Mouse (Mus musculus): Measurements from ENCODE around the gene Nek8. TPM values are rescaled to one million over a fixed set of nuclear protein-coding genes. Genes with fewer than 3 reads are reported as not detected.

The Nek8 gene
- polyA plus RNA-seq, 1 experiment from 2014 or later, result 9.4 TPM

GRCm38 (mm10) chr11:78181830-78182357, 5.4 kb upstream of the Nek8 start:
- peak overlapping the region; percentile 83 for H3K9ac ChIP-seq
- H3K27ac ChIP-seq, result no peak overlapping the region
- no peak for ATAC-seq (ENCODE audit: low FRiP score)
- no peaks in the 10 kb centered on the region for H3K27me3 ChIP-seq
- H3K36me3 ChIP-seq (replicated peaks), result peaks cover 30% of the 10 kb centered on the region
- H3K4me2 ChIP-seq, result peak overlapping the region; percentile 75
- peaks cover 61% of the 10 kb centered on the region for H3K4me1 ChIP-seq
- H3K4me3 ChIP-seq (replicated peaks), result peak overlapping the region; percentile 75
- no peaks in the 10 kb centered on the region for H3K9me3 ChIP-seq
- WGBS, result 53% methylated on average over 2 of the region's 2 CpGs

- Histone ChIP-seq H3K27me3 (no peaks in the 10 kb centered on the region), H3K36me3 (replicated peaks) (peaks cover 30% of the 10 kb centered on the region), H3K4me2 (peak overlapping the region; percentile 80; the same call in 1 of the 2 replicates), H3K9me3 (no peaks in the 10 kb centered on the region), H3K9ac (no peak overlapping the region), H3K27ac (no peak overlapping the region), H3K4me3 (replicated peaks) (no peak overlapping the region), H3K4me1 (peaks cover 68% of the 10 kb centered on the region)
- ATAC-seq (ENCODE audit: low FRiP score), result no peak
- 83% methylated on average over 6 of the region's 6 CpGs for WGBS
Measured at GRCm38 (mm10) chr11:78180081-78180761, 3.7 kb upstream of the Nek8 start.

- 39% methylated on average over 8 of the region's 8 CpGs for WGBS
- H3K4me1 ChIP-seq, result peaks cover 68% of the 10 kb centered on the region
- peak overlapping the region; percentile 64 for H3K4me3 ChIP-seq (replicated peaks)
- no peaks in the 10 kb centered on the region for H3K27me3 ChIP-seq
- peak overlapping the region; percentile 73; the same call in 1 of the 2 replicates for H3K9ac ChIP-seq
- no peaks in the 10 kb centered on the region for H3K9me3 ChIP-seq
- peaks cover 30% of the 10 kb centered on the region for H3K36me3 ChIP-seq (replicated peaks)
- peak overlapping the region; percentile 91 for H3K27ac ChIP-seq
- H3K4me2 ChIP-seq, result peak overlapping the region; percentile 80
- ATAC-seq (ENCODE audit: low FRiP score), result no peak
Measured at GRCm38 (mm10) chr11:78179438-78179999, 3.0 kb upstream of the Nek8 start.

- H3K9me3 ChIP-seq, result no peaks in the 10 kb centered on the region
- H3K27me3 ChIP-seq, result no peaks in the 10 kb centered on the region
- peak; percentile 2; the same call in 1 of the 2 replicates for ATAC-seq (ENCODE audit: low FRiP score)
- peak overlapping the region; percentile 80 for H3K4me2 ChIP-seq
- peak overlapping the region; percentile 73 for H3K9ac ChIP-seq
- H3K27ac ChIP-seq, result peak overlapping the region; percentile 91
- H3K4me1 ChIP-seq, result peaks cover 64% of the 10 kb centered on the region
- under 1% methylated on average over 29 of the region's 29 CpGs for WGBS
- H3K4me3 ChIP-seq (replicated peaks), result peak overlapping the region; percentile 64
- H3K36me3 ChIP-seq (replicated peaks), result peaks cover 30% of the 10 kb centered on the region
Measured at GRCm38 (mm10) chr11:78178859-78179437, 2.5 kb upstream of the Nek8 start.

GRCm38 (mm10) chr11:78177903-78178858, 1.7 kb upstream of the Nek8 start:
- Histone ChIP-seq H3K9me3 (no peaks in the 10 kb centered on the region), H3K4me3 (replicated peaks) (peak overlapping the region; percentile 64), H3K9ac (peak overlapping the region; percentile 73), H3K27ac (peak overlapping the region; percentile 91), H3K36me3 (replicated peaks) (peaks cover 30% of the 10 kb centered on the region), H3K4me2 (peak overlapping the region; percentile 80), H3K4me1 (peaks cover 62% of the 10 kb centered on the region), H3K27me3 (no peaks in the 10 kb centered on the region)
- under 1% methylated on average over 69 of the region's 84 CpGs for WGBS
- peak; percentile 87 for ATAC-seq (ENCODE audit: low FRiP score)

GRCm38 (mm10) chr11:78177437-78177836, 962 bp upstream of the Nek8 start:
- no peaks in the 10 kb centered on the region for H3K9me3 ChIP-seq
- peaks cover 60% of the 10 kb centered on the region for H3K4me1 ChIP-seq
- H3K27ac ChIP-seq, result 0 out of 2 replicates have a peak overlapping the region, but pooled peaks have one; percentile 91
- H3K4me2 ChIP-seq, result peak overlapping the region; percentile 80
- H3K4me3 ChIP-seq (replicated peaks), result peak overlapping the region; percentile 64
- peaks cover 30% of the 10 kb centered on the region for H3K36me3 ChIP-seq (replicated peaks)
- peak overlapping the region; percentile 54; the same call in 1 of the 2 replicates for H3K9ac ChIP-seq
- WGBS, result 3% methylated on average over 10 of the region's 10 CpGs
- no peak for ATAC-seq (ENCODE audit: low FRiP score)
- no peaks in the 10 kb centered on the region for H3K27me3 ChIP-seq

- Histone ChIP-seq H3K4me2 (peak overlapping the region; percentile 80), H3K9me3 (no peaks in the 10 kb centered on the region), H3K36me3 (replicated peaks) (peaks cover 27% of the 10 kb centered on the region), H3K9ac (peak overlapping the region; percentile 54), H3K27ac (peak overlapping the region; percentile 84; the same call in 1 of the 2 replicates), H3K27me3 (no peaks in the 10 kb centered on the region), H3K4me1 (peaks cover 55% of the 10 kb centered on the region), H3K4me3 (replicated peaks) (peak overlapping the region; percentile 64)
- under 1% methylated on average over 23 of the region's 23 CpGs for whole genome bisulfite sequencing
- ATAC-seq (ENCODE audit: low FRiP score), result no peak
Measured at GRCm38 (mm10) chr11:78176905-78177331, 443 bp upstream of the Nek8 start.

GRCm38 (mm10) chr11:78175771-78176401, 589 bp downstream of the Nek8 start:
- ATAC-seq (ENCODE audit: low FRiP score), result no peak
- Histone ChIP-seq H3K4me1 (peaks cover 46% of the 10 kb centered on the region), H3K27ac (peak overlapping the region; percentile 63), H3K27me3 (no peaks in the 10 kb centered on the region), H3K4me2 (peak overlapping the region; percentile 80), H3K9ac (peak overlapping the region; percentile 54; the same call in 1 of the 2 replicates), H3K36me3 (replicated peaks) (peaks cover 16% of the 10 kb centered on the region), H3K9me3 (no peaks in the 10 kb centered on the region), H3K4me3 (replicated peaks) (peak overlapping the region; percentile 64)
- 11% methylated on average over 10 of the region's 10 CpGs for WGBS

- no peak overlapping the region for H3K27ac ChIP-seq
- no peak overlapping the region for H3K4me2 ChIP-seq
- H3K4me3 ChIP-seq (replicated peaks), result no peak overlapping the region
- H3K4me1 ChIP-seq, result peaks cover 33% of the 10 kb centered on the region
- no peaks in the 10 kb centered on the region for H3K27me3 ChIP-seq
- ATAC-seq (ENCODE audit: low FRiP score), result no peak
- H3K9ac ChIP-seq, result no peak overlapping the region
- H3K9me3 ChIP-seq, result no peaks in the 10 kb centered on the region
- WGBS, result 93% methylated on average over 3 of the region's 3 CpGs
- H3K36me3 ChIP-seq (replicated peaks), result peaks cover 3% of the 10 kb centered on the region; the same call in 1 of the 2 replicates
Measured at GRCm38 (mm10) chr11:78174506-78174905, 2.0 kb downstream of the Nek8 start.

GRCm38 (mm10) chr11:78172748-78173383, 3.6 kb downstream of the Nek8 start:
- Histone ChIP-seq H3K4me1 (peaks cover 17% of the 10 kb centered on the region), H3K27ac (no peak overlapping the region), H3K9ac (no peak overlapping the region), H3K36me3 (replicated peaks) (no peaks in the 10 kb centered on the region), H3K27me3 (no peaks in the 10 kb centered on the region), H3K4me2 (no peak overlapping the region), H3K4me3 (replicated peaks) (no peak overlapping the region), H3K9me3 (no peaks in the 10 kb centered on the region)
- ATAC-seq (ENCODE audit: low FRiP score), result no peak
- 87% methylated on average over 19 of the region's 19 CpGs for WGBS
